Mouse (Mus musculus): ENCODE data around the gene Dicer1. TPM values are rescaled to one million over a fixed set of nuclear protein-coding genes. Genes with fewer than 3 reads are reported as not detected.
"Not testable (repeated sequence)": the region's sequence is repeated elsewhere in the genome, so short reads cannot be mapped to it uniquely, and the experiment has no call there.

Dicer1 gene
- total RNA-seq, 2 experiments from 2014 or later = 25.2 to 27.7 TPM

DNA sequence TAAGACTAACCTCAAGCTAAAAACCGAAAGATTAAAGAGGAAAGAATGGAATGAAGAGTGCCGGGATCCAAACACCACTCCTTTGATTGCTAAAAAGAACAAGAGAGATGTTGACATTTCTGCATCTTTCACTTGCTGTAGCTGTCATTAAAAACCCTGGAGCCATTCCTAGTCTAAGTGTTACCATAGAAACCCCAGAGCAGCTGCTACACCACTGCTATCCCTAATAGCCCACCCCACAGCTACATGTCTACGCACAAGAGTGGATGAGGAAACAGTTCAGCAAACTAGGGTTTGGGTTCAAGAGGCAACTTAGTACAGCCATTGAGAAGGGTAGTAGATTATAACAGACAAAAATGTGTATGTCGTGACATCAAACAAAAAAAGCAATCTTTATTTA is 8.1 kb downstream of the Dicer1 start:
- no peak for DNase-seq (ENCODE audit: low spot score)
- intact Hi-C loops (cut with DNase I) = loop anchor here (5.0 kb wide), 1 partner anchor 284 kb away; no protein-coding TSS in a partner anchor

DNA sequence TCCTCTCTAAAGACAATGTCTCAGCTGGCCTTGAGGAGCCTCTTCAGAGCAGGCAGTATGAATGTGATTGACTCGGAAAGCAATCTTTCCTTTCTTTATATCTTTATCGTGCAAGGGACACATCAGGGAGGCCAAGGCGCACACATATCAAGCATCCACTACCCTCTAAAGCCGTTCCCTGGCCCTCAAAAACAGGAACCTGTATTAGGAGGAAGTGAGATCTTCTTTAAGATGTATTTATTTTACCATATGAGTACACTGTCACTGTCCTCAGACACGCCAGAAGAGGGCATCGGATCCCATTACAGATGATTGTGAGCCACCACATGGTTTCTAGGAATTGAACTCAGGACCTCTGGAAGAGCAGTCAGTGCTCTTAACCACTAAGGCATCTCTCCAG is 9.5 kb downstream of the Dicer1 start:
- intact Hi-C loops (cut with DNase I) = loop anchor here (5.0 kb wide), 1 partner anchor 285 kb away; no protein-coding TSS in a partner anchor
- DNase-seq (ENCODE audit: low spot score) = no peak

DNA sequence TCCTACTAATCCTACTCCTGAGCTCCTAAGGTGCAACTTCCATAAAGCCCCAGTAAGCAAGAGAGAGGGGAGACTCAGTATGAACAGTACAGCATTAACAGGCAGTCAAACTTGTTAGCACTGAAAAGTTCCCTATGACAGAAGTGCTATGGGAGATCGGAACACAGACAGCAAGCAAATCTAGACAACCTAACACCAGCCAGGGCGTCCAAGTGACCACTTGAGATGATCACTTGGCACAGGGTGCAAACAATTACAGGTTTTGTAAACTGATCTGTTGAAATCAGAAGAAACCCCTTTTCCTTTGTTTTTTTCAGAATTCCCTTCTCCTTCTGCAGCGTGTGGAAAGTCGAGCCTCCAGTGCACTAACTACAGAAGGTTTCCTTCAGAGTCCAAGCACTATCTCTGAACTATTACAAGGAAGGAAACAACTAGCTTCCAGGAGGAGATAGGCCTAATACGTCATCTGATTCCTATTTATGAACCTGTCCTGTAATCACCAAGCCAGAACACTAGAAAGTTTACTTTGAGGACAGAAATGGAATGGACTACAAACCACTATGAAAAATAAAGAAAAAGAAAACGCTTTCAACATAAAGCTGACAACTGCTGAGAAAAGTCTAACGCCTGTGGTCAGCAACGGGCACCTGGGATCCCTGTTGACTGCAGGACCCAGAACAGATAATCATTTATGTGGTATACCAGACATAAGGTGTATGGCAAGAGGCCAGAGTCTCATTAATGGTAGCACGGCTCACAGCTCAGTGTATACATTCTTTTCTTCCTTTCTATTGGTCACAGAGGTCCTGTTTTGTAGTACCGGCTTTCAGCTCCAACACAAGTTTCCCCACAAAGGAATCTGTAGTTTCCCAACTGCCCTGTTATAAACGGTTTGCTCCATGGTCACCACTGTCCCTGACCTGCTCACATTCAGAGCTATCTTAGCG is 10.6 kb downstream of the Dicer1 start:
- DNase-seq (ENCODE audit: low spot score) = no peak
- intact Hi-C loops (cut with DNase I) = loop anchor here (5.0 kb wide), 1 partner anchor 286 kb away; no protein-coding TSS in a partner anchor

DNA sequence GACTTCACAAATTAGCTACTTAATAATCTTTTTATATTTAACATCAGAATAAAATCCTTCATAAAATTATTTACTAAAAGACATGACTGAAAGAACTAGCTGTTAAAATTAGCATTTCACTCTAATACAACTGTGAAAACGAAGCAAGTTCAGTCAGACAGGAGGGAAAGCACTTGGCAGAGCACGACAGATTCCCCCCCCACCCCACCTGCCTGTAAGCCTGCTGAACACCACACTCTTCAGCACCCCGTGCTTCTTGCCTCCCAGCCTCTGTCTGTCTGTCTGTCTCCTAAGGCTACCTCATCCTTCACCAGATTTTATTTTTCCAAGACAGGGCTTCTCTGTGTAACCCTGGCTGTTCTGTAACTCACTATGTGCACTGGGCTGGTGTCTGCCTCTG is 12.8 kb downstream of the Dicer1 start:
- intact Hi-C loops (cut with DNase I) = no loop called here
- no peak for DNase-seq (ENCODE audit: low spot score)

DNA sequence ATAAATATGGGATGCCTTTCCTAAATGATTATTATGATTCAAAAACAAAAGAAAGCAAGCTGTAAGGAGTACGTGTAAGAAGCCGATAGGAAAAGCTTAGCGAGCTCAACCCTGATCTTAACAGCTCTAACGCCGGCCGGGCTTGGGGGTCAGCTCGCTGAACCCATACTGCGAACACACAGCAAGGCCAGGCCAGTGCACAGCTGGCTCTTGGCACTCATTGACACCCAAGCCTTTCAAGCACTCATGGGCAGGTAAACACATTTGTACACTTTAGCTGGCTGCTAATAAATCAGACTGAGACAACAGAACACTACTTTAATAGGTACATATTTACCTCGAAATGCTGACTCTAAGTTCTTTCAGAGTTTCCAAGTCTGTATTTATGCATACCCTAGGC is 13.3 kb downstream of the Dicer1 start:
- intact Hi-C loops (cut with DNase I) = no loop called here
- no peak for DNase-seq (ENCODE audit: low spot score)

DNA sequence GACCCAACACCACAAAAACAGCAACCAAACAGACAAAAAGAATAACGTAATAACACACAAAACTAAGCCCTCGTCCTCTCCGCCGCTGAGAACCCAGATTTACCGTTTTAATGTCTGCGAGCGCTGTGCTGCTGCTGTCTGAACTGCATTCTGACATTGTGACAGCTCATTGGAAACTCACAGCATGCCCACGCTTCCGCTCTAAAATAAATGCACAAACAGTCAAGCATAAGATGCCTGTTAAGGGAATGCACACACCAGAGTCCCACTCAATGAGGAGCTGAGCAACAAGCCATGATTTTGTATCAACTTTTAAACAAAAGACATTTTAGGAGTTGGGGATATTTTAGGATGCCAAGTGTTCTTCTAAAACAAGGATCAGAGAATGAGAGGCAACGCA is 14.1 kb downstream of the Dicer1 start:
- no peak for DNase-seq (ENCODE audit: low spot score)
- intact Hi-C loops (cut with DNase I) = no loop called here

DNA sequence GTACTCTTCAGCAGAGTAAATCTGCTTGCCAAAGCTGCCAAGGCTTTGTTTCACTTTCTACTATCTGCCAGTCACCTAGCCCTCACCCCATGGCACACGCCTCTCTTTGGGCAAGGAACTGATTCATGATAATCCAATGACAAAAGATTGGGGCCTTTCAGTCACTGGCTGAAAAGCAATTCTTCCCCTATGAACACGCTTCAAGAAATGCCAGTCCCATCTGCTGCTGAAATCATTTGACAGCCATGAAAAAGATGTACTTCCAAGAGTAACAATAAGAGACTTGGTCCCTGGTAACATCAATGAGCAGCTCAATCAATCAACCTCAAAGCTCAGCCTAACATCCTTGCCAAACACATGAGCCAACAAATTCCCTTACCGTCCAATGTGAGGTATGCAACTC is 15.8 kb downstream of the Dicer1 start:
- DNase-seq (ENCODE audit: low spot score) = no peak
- intact Hi-C loops (cut with DNase I) = no loop called here

DNA sequence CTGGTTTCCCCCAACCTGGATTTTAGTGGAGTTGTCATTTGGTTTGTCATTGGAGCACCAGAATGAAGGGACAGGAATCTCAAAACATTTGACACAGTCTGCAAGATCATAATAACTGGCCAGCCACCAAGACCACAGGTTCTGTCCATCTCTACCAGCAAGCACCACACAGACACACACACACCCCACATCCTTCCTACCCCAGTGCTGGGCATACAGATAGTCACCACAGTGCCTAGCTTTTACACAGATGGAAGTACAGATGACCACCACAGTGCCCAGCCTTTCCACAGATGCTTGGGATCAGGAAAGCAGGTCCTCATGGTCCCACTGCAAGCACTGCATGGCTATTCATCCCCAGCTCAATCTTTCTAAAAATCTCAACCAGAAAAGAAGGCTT is 18.6 kb downstream of the Dicer1 start:
- intact Hi-C loops (cut with DNase I) = no loop called here
- DNase-seq (ENCODE audit: low spot score) = no peak

DNA sequence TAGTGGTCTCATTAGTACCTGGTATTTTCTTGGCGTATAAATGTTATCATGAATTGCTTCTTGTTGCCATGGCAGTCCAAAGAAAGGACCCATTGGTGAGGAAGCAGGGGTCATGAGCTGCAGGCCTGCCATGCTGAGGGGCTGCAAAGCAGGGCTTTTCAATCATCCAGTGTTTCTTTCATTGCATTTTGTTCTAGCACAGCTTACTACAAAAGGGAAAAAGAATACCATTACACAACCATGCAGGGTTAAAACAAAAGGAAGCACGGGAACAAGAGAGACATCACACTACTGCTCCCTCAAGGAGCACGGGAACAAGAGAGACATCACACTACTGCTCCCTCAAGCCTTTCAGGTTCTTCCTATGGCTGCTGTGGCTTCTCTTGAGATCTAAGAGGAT is 20.0 kb downstream of the Dicer1 start:
- intact Hi-C loops (cut with DNase I) = no loop called here

DNA sequence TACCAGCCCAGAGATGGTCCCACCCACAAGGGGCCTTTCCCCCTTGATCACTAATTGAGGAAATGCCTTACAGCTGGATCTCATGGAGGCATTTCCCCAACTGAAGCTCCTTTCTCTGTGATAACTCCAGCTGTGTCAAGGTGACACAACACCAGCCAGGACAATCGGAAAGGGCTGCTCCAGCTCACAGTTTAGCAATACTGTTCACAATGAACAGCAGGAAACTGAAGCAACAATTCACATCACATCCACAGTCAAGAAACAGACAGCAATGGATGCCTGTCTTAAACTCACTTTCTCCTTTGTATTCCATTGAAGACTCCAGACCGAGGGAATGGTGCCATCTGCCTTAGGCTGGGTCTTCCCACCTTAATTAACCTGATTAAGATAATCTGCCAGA is 25.3 kb downstream of the Dicer1 start:
- intact Hi-C loops (cut with DNase I); DNase-seq (ENCODE audit: low spot score): not testable (repeated sequence)

More for the DNA sequence above, 20.0 kb downstream of the Dicer1 start:
- no peak for DNase-seq (ENCODE audit: low spot score)

DNA sequence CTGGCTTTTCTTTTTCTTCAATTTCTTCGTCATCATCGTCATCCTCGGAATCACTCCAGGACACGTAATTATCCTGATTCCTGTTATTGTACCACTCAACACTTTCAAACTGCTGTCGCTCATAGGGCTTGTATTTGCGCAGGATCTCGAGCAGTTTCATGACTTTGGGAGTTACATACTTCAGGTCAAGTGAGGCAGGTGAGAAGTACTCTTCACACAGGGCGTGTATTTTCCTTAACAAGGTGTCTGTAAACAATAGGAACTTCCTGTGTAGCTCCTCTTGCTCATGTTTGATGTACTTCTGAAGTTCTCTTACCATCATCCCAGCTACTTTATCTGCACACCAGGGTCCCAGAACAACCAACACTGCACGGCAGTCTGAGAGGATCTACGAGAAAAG is 29.7 kb downstream of the Dicer1 start:
- intact Hi-C loops (cut with DNase I) = no loop called here
- no peak for DNase-seq (ENCODE audit: low spot score)

DNA sequence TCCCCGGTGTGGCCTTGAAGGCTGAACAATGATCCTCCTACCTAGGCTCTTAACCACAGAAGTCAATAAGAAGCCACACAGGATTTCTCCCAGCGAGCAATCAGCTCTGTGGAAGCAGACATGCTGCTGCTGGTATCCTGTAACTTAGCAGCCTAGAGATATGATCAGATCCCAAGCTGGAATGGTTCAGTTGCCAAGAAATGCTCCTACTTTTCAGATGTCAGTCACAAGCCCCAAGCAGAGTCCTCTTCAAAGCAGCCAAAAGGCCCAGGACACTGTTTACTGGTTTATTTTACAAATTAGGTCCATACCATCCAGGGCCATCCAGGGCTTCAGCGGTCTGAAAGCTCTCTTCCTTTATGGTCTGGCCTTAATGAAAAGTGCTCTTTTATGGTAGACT is 30.7 kb downstream of the Dicer1 start:
- intact Hi-C loops (cut with DNase I) = no loop called here
- DNase-seq (ENCODE audit: low spot score) = no peak

DNA sequence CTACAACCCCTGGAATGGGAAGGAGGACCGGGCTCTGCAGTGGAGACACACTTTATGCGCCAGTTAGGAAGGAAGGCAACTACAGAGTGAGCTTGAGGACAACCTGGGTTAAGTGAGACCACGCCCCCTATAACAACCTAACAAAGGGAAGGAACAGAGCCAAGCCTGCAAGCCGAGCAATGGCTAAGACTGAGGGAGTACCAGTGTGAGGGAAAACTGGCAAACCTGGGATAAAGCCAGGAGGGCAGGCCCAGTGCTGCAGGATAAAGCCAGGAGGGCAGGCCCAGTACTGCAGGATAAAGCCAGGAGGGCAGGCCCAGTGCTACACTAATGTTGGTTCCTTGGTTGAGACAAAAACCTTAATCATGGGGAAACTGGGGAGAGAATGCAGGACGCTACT is 32.8 kb downstream of the Dicer1 start:
- no peak for DNase-seq (ENCODE audit: low spot score)
- intact Hi-C loops (cut with DNase I) = no loop called here

DNA sequence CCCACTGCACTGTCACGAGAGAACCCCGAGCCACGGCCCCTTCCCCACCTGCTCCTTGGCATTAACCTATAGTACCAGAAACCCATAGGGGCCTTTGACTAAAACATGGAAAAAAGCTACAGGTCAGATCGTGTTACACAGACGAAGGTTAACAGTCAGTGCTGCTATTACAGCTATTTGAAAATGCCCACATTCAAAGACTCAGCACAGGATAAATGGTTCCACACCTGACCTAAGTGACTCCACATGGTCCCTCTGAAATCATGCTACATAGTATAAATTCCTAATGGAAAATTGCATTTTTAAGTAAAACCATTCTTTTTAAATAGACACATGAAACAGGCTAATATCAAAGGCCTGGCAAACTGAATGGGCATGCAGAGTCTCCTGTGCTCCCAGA is 35.3 kb downstream of the Dicer1 start:
- intact Hi-C loops (cut with DNase I) = no loop called here

DNA sequence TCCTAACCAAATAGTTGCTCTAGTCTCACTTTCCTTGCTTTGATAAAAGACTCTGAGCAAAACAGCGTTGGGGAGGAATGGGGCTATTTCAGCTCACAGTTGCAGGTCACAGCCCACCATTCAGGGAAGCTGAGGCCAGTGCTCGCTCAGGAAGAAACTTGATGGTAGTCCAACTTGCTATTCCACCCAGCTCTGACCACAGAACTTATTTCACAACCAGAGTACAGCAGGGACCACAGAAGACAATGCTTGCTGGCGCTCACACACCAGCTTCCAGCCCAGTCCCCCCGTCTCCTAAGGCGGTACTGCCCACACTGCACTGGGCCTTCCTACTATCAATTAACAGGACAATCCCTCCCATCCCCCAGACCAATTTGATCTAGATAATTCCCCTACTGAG is 36.3 kb downstream of the Dicer1 start:
- DNase-seq (ENCODE audit: low spot score) = no peak
- intact Hi-C loops (cut with DNase I) = no loop called here

More for the DNA sequence above, 35.3 kb downstream of the Dicer1 start:
- DNase-seq (ENCODE audit: low spot score) = no peak

DNA sequence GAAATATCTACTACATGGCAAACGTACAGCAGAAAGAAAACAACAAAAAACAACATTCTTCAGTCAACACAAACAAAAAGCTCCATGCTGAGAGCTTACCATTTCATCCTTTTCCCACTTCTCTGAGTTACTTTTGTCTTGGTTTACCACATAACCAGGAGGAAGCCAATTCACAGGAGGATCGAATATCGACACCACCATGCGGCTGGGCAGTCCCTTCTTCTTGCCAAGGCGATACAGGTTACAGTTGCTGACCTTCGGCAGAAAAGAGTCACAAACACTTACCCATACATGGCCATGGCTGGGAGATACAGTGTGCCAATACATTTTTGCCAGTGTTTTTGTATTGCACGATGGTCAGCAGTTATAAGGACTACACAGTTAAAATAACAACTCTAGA is 51.5 kb downstream of the Dicer1 start:
- DNase-seq (ENCODE audit: low spot score) = no peak
- intact Hi-C loops (cut with DNase I) = loop anchor here (5.0 kb wide), 1 partner anchor 237 kb away; no protein-coding TSS in a partner anchor

DNA sequence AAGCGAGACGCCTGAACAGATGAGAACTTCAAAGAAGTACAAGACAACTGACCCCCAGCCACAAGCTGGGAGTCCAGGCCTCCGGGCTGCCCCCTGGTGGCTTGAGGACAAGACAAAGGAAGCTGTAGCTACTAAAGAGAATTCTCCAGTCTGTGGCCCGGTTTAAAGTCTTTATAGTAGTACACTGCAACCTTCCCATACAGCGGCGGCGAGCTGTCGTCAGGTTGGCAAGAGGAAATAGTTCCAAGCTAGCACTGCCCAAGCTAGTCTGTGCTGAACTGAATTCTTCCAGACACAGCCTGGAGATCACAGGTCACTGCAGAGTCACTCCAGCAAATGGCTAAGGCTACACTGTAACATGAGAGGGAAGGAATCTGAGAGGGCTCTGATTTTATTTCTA is 52.0 kb downstream of the Dicer1 start:
- DNase-seq (ENCODE audit: low spot score) = no peak

DNA sequence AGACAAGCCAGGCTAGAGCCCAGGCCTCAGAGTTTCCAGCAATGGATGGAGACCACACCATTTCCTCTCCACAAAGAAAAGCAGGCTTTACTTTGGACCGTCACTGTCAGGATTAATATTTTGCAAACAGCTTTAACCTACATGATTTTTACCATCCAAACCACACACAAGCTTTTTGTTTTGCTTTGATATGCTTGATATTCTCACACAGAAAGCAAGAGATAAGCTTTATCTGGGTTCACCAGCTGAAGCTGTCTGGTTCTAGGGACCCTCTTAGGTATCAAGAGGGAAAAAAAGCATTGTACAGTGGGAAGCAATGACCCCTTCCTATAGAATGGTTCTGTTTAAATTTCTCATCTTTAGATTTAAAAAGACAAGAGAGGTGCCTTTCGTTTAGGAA is 56.2 kb downstream of the Dicer1 start:
- intact Hi-C loops (cut with DNase I) = no loop called here
- DNase-seq (ENCODE audit: low spot score) = no peak

More for the DNA sequence above, 52.0 kb downstream of the Dicer1 start:
- intact Hi-C loops (cut with DNase I) = loop anchor here (1.0 to 5.0 kb wide), 2 partner anchors 238 to 259 kb away; no protein-coding TSS in a partner anchor

DNA sequence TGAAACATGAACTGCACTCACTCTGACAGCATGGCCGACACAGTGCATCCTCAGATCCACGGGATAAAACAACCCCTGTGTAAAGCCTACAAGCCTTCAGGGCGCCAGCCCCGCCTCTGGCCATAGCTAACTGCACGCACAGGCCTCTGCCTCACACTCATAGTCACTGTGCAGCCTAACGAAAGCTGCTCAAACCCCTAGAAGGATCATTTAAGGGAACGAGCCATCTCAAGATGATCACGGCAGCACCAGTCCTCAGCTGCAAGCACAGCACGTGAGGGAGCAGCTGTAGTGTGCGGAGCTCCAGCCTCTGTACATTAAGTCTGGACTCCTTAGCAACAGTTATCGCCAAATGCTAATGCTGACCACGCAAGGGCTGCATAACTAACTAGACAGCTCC is 58.9 kb downstream of the Dicer1 start:
- intact Hi-C loops (cut with DNase I) = no loop called here
- no peak for DNase-seq (ENCODE audit: low spot score)

DNA sequence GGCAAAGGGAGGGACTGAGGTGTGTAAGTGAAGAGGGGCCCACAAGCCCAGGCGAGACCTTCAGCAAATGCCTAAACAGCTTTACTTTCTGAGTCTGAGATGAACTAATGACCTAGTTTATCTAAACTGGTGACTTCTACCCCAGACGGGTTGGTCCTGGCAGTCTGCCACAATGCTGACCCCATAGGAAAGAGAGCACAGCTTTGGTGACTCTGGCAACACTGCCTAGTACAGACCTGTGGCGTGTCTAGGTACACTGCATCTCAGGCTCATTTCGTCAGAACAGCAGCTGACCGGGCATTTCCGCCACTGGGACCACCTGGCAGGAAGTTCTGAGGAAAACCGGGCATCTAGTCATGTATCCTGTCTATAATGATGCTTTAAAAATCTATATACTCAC is 61.3 kb downstream of the Dicer1 start:
- intact Hi-C loops (cut with DNase I) = no loop called here
- no peak for DNase-seq (ENCODE audit: low spot score)

DNA sequence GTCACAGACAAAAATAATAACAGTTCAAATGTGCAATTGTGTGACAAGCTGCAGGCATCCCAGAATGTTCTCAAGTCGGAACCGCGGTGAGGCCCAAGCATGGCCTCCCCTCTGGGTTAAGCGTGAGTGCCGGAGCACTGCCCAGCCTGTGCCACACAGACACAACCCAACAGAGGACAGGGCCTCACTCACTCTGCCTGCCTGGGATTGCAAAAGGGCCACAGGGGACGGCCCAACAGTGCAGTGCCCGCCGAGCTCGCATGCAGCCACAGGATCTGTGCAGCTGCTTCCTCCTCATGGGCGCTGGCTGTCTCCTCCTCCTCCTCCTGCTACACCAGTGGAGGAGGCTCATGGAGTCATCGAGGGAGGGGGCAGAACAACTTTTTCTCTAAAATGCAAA is 62.9 kb downstream of the Dicer1 start:
- intact Hi-C loops (cut with DNase I) = no loop called here
- no peak for DNase-seq (ENCODE audit: low spot score)
